Mouse (Mus musculus) myocyte (in vitro differentiated cells): ENCODE measurements around the gene Zfp683. TPM values are rescaled to one million over a fixed set of nuclear protein-coding genes. Genes with fewer than 3 reads are reported as not detected.

Experiments used
- H3K27me3 ChIP-seq: one replicate; pipeline ENCODE4 v1.6.1; 2011; ENCODE audit not compliant: control insufficient read depth, insufficient read depth, insufficient read length
- H3K36me3 ChIP-seq: one replicate; pipeline ENCODE4 v1.6.1; 2011; ENCODE audit not compliant: control insufficient read depth, insufficient read depth
- H3K4me2 ChIP-seq: one replicate; pipeline ENCODE4 v1.6.1; 2011; ENCODE audit warnings: low read depth, control low read depth
- H3K4me3 ChIP-seq: one replicate; pipeline ENCODE4 v1.5.1; 2011; ENCODE audit warnings: mild to moderate bottlenecking, control low read depth, moderate library complexity
- H3K79me2 ChIP-seq: one replicate; pipeline ENCODE4 v1.6.1; 2011; ENCODE audit not compliant: control insufficient read depth, insufficient read depth
- H3ac ChIP-seq: one replicate; pipeline ENCODE4 v1.6.1; 2011; ENCODE audit not compliant: control insufficient read depth, insufficient read length
- CEBPB ChIP-seq: IDR thresholded peaks from 2 replicates; pipeline ENCODE4 v1.6.1; 2011; ENCODE audit warnings: mild to moderate bottlenecking, moderate library complexity; ENCODE audit not compliant: poor library complexity, insufficient read depth, severe bottlenecking
- E2F4 ChIP-seq: IDR thresholded peaks from one replicate; pipeline ENCODE4 v1.6.1; 2011; ENCODE audit warnings: mild to moderate bottlenecking, control low read depth, moderate library complexity; ENCODE audit not compliant: insufficient read depth
- MAX ChIP-seq: IDR thresholded peaks from one replicate; pipeline ENCODE4 v1.6.1; 2011; ENCODE audit warnings: low read depth, mild to moderate bottlenecking, control low read depth
- MYOD1 ChIP-seq, 3 experiments: IDR thresholded peaks; one replicate each; pipeline ENCODE4 v1.6.1; 2011; ENCODE audit warnings: control low read depth in 2 of 3, low read depth in 2 of 3, mild to moderate bottlenecking in 2 of 3, moderate library complexity in 1 of 3; ENCODE audit not compliant: insufficient read length in 2 of 3, control insufficient read depth in 1 of 3
- MYOG ChIP-seq, 3 experiments: IDR thresholded peaks; one replicate each; pipeline ENCODE4 v1.6.1; 2011; ENCODE audit warnings: control low read depth in 2 of 3, low read depth in 2 of 3, mild to moderate bottlenecking in 2 of 3; ENCODE audit not compliant: insufficient read length in 2 of 3, control insufficient read depth in 1 of 3, insufficient read depth in 1 of 3
- POLR2A ChIP-seq: IDR thresholded peaks from one replicate; pipeline ENCODE4 v1.6.1; 2011; ENCODE audit warnings: low read depth, mild to moderate bottlenecking, control low read depth, moderate library complexity; ENCODE audit not compliant: insufficient read length
- POLR2AphosphoS2 ChIP-seq: IDR thresholded peaks from one replicate; pipeline ENCODE4 v1.6.1; 2011; ENCODE audit warnings: low read depth, control low read depth; ENCODE audit not compliant: insufficient read length
- REST ChIP-seq: IDR thresholded peaks from one replicate; pipeline ENCODE4 v1.6.1; 2011; ENCODE audit warnings: mild to moderate bottlenecking, control low read depth, moderate library complexity; ENCODE audit not compliant: insufficient read depth, insufficient read length
- SRF ChIP-seq: IDR thresholded peaks from one replicate; pipeline ENCODE4 v1.6.1; 2011; ENCODE audit warnings: low read depth; ENCODE audit not compliant: control insufficient read depth, insufficient read length
- TCF12 ChIP-seq: IDR thresholded peaks from one replicate; pipeline ENCODE4 v1.6.1; 2011; ENCODE audit warnings: mild to moderate bottlenecking, control low read depth; ENCODE audit not compliant: poor library complexity, insufficient read depth, severe bottlenecking
- TCF3 ChIP-seq: IDR thresholded peaks from one replicate; pipeline ENCODE4 v1.6.1; 2011; ENCODE audit warnings: low read depth, control low read depth; ENCODE audit not compliant: insufficient read length
- USF1 ChIP-seq: IDR thresholded peaks from one replicate; pipeline ENCODE4 v1.6.1; 2011; ENCODE audit warnings: low read depth, mild to moderate bottlenecking, control low read depth, moderate library complexity
- polyA plus RNA-seq: library from polyadenylated mRNA; unstranded; fragments of >200 nt; fragmentation: generic; extraction: Trizol; gene quantifications from one replicate; pipeline ENCODE4 v1.2.1, GENCODE M21; 2012; ENCODE audit warnings: missing spikeins

The Zfp683 gene
- polyA plus RNA-seq, 1 experiment, result not detected

DNA sequence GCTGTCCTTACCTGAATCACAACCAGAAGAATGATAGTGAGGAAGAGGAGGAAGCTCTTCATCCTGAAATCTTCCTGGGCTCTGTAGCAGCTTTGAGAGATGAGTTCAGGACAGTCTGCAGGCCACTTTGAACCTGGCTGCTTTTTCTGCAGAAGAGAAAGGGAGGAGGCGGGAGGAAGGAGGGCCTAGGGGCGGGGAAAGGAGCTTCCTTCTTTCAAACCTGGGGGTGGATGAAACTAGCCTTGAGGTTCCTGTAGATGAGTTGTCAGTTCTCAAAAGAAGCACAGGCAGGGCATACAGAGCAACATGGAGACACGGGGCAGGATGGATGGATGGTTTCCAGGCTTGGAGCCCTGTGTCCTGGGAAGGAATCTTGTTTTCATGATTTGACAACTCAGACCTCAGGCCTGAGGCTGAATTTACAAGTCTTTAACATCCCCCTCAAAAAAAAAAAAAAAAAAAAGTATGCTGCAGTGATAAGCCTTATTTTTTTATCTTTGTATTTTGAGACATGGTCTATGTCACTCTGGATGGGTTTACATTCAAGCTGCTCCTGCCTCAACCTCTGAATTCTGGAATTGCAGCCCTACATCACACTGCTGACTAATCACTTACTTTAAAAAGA, 41.4 kb downstream of the Zfp683 start, which contains the start of gene Cd52:
Cd52 (minus strand) TSS at position 160 of the 625 bp plus-strand sequence.
- H3K79me2 ChIP-seq, result no peaks in the 10 kb centered on the region
- no peak within 1 kb of the TSS for H3K4me3 ChIP-seq
- H3K27me3 ChIP-seq, result peaks cover 15% of the 10 kb centered on the region
- H3K4me2 ChIP-seq, result no peak within 1 kb of the TSS
- TF ChIP-seq MYOG (IDR thresholded peaks at IDR 0.05; ENCODE audit: control insufficient read depth in 1 of 3, insufficient read depth in 1 of 3, insufficient read length in 2 of 3, low read depth in 2 of 3) (no peak), POLR2AphosphoS2 (no peak), TCF12 (no peak)
- no peak within 1 kb of the TSS for H3ac ChIP-seq
- no peaks in the 10 kb centered on the region for H3K36me3 ChIP-seq

DNA sequence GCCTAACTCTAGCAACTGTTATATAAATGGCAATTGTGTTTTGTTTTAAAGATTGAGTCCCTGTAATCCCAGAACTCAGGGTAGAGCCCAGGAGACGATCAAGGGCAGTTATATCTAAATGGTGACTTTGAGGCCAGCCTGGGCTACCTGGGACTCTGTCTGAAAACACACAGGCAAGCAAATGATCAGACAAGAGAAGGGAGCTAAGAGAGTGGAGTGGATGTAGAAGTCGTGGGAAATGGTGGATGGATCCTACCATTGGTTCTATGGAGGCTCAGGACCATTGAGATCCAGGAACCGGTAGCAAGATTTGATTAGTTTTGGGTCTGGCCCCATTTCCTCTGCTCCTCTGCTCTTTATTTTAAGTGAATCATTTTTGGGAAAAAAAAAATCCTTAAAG, 42.5 kb downstream of the Zfp683 start:
- no peak overlapping the region for H3K4me3 ChIP-seq
- TF ChIP-seq SRF, result no peak
- no peak for TF ChIP-seq MAX
- no peak for TF ChIP-seq USF1
- no peak for TF ChIP-seq E2F4
- no peak for TF ChIP-seq MYOG (IDR thresholded peaks at IDR 0.05; ENCODE audit: control insufficient read depth in 1 of 3, insufficient read depth in 1 of 3, insufficient read length in 2 of 3, low read depth in 2 of 3)
- no peak for TF ChIP-seq CEBPB
- no peak for TF ChIP-seq REST
- no peak for TF ChIP-seq MYOD1 (IDR thresholded peaks at IDR 0.05; ENCODE audit: control insufficient read depth in 1 of 3, insufficient read length in 2 of 3, low read depth in 2 of 3)
- peaks cover 15% of the 10 kb centered on the region for H3K27me3 ChIP-seq
- H3ac ChIP-seq, result no peak overlapping the region
- H3K79me2 ChIP-seq, result no peaks in the 10 kb centered on the region
- H3K4me2 ChIP-seq, result no peak overlapping the region
- no peaks in the 10 kb centered on the region for H3K36me3 ChIP-seq

DNA sequence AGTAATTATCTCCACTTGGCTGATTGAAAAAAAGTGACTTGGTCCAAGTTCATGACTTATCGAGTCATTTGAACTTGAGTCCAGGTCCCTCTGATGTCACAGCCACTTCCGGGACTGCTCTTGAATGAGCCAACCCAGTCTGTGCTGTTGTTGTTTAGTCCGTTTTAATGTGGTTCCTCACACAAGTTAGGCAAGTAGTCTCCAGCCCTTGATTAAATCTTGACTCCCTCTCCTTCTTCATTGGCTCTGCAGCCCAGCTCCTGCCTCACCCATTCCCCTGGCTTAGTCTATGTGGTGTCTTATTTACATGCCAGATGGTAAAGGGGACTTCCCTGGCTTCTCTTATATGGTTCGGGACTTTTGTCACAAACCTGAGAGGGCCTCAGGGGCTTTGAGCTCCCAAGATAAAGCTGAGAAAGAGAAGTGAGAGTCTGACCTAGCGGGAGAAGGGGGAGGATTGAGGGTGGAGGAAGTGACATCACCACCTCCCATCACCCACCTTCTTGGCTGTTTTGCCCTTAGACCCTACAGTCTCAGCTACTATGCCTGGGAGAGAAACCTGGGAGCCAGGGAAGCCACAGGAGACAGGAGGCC, 43.5 kb downstream of the Zfp683 start:
- Histone ChIP-seq H3K27me3 (peaks cover 15% of the 10 kb centered on the region), H3K4me2 (no peak overlapping the region), H3K79me2 (no peaks in the 10 kb centered on the region), H3ac (no peak overlapping the region), H3K36me3 (no peaks in the 10 kb centered on the region), H3K4me3 (no peak overlapping the region)
- TF ChIP-seq SRF (no peak), MAX (no peak), POLR2A (no peak), CEBPB (no peak), USF1 (no peak), MYOG (IDR thresholded peaks at IDR 0.05; ENCODE audit: control insufficient read depth in 1 of 3, insufficient read depth in 1 of 3, insufficient read length in 2 of 3, low read depth in 2 of 3) (no peak), MYOD1 (IDR thresholded peaks at IDR 0.05; ENCODE audit: control insufficient read depth in 1 of 3, insufficient read length in 2 of 3, low read depth in 2 of 3) (no peak), E2F4 (no peak), TCF3 (no peak), REST (no peak), TCF12 (no peak), POLR2AphosphoS2 (no peak)

DNA sequence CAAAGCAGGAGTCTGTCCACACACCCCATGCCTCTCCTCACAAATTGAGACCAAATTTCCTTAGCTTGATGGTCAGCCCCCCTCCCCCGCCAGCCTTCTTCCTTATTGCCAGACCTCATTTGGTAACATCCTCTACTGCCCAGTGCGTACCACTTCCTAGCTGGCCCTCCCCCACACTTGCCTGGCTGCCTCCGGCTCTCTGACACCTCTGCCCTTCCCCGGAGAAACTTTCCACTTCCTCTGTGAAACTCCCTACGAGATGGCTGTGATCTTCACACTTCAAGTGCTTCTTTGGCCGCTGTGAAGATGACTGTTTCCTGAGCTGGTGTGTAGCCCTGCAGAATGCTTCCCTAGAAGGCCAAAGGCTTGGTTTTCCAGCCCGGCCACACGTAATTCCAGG, 45.0 kb downstream of the Zfp683 start:
- no peak for TF ChIP-seq MYOD1 (IDR thresholded peaks at IDR 0.05; ENCODE audit: control insufficient read depth in 1 of 3, insufficient read length in 2 of 3, low read depth in 2 of 3)
- TF ChIP-seq CEBPB, result no peak
- TF ChIP-seq USF1, result no peak
- no peaks in the 10 kb centered on the region for H3K79me2 ChIP-seq
- H3K27me3 ChIP-seq, result peaks cover 5% of the 10 kb centered on the region
- no peak overlapping the region for H3K4me2 ChIP-seq
- H3K36me3 ChIP-seq, result no peaks in the 10 kb centered on the region
- no peak overlapping the region for H3ac ChIP-seq
- H3K4me3 ChIP-seq, result no peak overlapping the region

DNA sequence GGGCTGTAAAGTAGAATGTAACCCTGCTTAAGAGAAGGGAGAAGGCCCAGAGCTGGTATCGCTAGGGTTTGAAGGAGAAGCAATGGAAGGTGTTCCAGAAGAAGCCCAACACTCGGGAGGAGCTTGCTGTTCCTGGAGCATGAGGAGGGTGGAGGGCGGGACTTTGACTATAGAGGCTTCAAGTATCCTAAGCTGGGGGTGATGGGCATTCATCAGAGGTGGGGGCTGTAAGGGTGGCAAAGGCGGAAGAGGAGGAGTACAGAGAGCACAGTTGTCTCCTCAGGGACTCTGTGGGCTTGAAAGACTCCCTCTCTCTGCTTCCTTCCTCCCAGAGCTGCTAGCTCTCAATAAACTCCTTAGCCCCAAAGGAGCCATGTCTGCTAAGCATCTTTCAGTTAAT, 46.6 kb downstream of the Zfp683 start:
- Histone ChIP-seq H3K79me2 (no peaks in the 10 kb centered on the region), H3K4me3 (no peak overlapping the region), H3K27me3 (no peaks in the 10 kb centered on the region), H3K36me3 (no peaks in the 10 kb centered on the region), H3ac (no peak overlapping the region), H3K4me2 (no peak overlapping the region)
- TF ChIP-seq E2F4, result no peak
- no peak for TF ChIP-seq MYOG (IDR thresholded peaks at IDR 0.05; ENCODE audit: control insufficient read depth in 1 of 3, insufficient read depth in 1 of 3, insufficient read length in 2 of 3, low read depth in 2 of 3)
- no peak for TF ChIP-seq POLR2A
- no peak for TF ChIP-seq CEBPB
- no peak for TF ChIP-seq MAX
